Mouse (Mus musculus) telencephalon, adult 2 months (tissue): ENCODE measurements around the gene Wfdc5.

Experiments used
- DNase-seq: peaks from one replicate; pipeline ENCODE4 v3.0.0-alpha.2; 2011; ENCODE audit warnings: low read depth, low spot score

The Wfdc5 gene

GRCm38 (mm10) chr2:164128576-164129411 is 53.7 kb downstream of the Wfdc5 start:
- DNase-seq, result no peak

DNA sequence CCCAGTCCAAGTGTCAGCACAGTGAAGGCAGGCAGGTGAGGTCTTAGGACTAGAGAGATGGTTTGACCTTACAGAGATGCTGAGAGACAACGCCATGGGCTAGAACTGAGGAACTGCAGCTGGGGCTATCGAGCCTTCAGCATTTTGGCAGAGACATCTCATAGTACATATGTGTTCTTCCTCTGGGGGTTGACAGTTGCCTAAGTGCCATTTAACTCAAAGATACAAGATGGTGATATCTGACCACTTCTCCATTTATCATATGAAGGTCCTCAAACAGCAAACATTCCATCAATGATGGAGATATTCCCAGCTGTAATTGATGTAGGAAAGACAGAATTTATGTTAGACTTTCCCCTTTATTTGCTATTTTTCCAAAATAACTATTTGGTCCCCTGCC is 55.2 kb downstream of the Wfdc5 start:
- no peak for DNase-seq

DNA sequence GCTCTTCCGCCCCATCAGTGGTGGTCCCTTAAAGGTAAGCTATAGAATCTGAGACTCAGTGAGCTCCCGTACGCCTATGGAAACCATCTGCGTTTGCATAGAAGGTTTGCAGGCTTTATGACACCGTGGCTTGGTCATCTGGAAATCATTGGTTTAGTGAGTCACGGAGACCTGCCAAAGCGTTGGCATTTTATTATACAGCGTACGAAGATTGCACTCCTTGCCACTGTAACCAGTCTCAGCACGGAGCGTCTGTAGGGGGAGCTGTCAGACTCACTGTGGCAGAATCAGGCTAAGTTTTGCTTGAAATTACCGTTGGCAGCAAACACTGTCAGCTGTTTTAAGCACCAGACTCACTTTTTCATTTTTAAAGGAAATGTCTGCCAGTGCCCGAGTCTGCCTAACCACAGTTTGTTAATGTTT is 56.0 kb downstream of the Wfdc5 start:
- peak; percentile 76 for DNase-seq
